Mouse (Mus musculus) midbrain, embryonic 14.5 days (tissue): Measurements from ENCODE around the gene Stx19. TPM values are rescaled to one million over a fixed set of nuclear protein-coding genes. Genes with fewer than 3 reads are reported as not detected.
A peak's percentile ranks its signal among the peaks of the same experiment; 100 is the strongest.

Experiments used
- ATAC-seq: fragments of 200-750 bp; cut with Nextera tagmentation; 2 replicates; pipeline ENCODE4 v1.8.0; 2017; ENCODE audit warnings: moderate number of reproducible peaks, moderate library complexity; ENCODE audit not compliant: low FRiP score, low TSS enrichment
- DNase-seq: peaks from one replicate; pipeline ENCODE4 v3.0.0-alpha.2; 2015
- H3K27ac ChIP-seq: fragments of 300-500 bp; sonication (generic); replicated peaks from 2 replicates; pipeline ENCODE4 v1.5.1; 2014; ENCODE audit warnings: mild to moderate bottlenecking, low read depth, low read length, moderate library complexity
- H3K27me3 ChIP-seq: fragments of 300-500 bp; sonication (generic); 2 replicates; pipeline ENCODE4 v1.6.1; 2014; ENCODE audit warnings: low read length, control low read depth, mixed read lengths; ENCODE audit not compliant: control insufficient read depth, insufficient read depth
- H3K36me3 ChIP-seq: fragments of 300-500 bp; sonication (generic); 2 replicates; pipeline ENCODE4 v1.6.1; 2014; ENCODE audit warnings: low read length, control low read depth; ENCODE audit not compliant: control insufficient read depth, insufficient read depth
- H3K4me1 ChIP-seq: fragments of 300-500 bp; sonication (generic); 2 replicates; pipeline ENCODE4 v1.6.1; 2014; ENCODE audit warnings: mild to moderate bottlenecking, antibody characterized with exemption, low read length, control low read depth; ENCODE audit not compliant: control insufficient read depth, insufficient read depth
- H3K4me2 ChIP-seq: fragments of 300-500 bp; sonication (generic); 2 replicates; pipeline ENCODE4 v1.6.1; 2014; ENCODE audit warnings: mild to moderate bottlenecking, low read length, moderate library complexity
- H3K4me3 ChIP-seq: fragments of 300-500 bp; sonication (generic); replicated peaks from 2 replicates; pipeline ENCODE4 v1.5.1; 2014; ENCODE audit warnings: low read depth, low read length
- H3K9ac ChIP-seq: fragments of 300-500 bp; sonication (generic); replicated peaks from 2 replicates; pipeline ENCODE4 v1.6.1; 2014; ENCODE audit warnings: mild to moderate bottlenecking, low read length, moderate library complexity
- H3K9me3 ChIP-seq: fragments of 300-500 bp; sonication (generic); 2 replicates; pipeline ENCODE4 v1.6.1; 2016; ENCODE audit warnings: low read length, control low read depth, mixed read lengths; ENCODE audit not compliant: control insufficient read depth
- WGBS: fragments of 180-500 bp; shearing (Covaris S2); extraction: QIAGEN DNeasy Blood & Tissue Kit; methylation state at CpG from one replicate; pipeline ENCODE4 v1.1.7; 2014; 5-methylcytosine and 5-hydroxymethylcytosine counted together
- polyA plus RNA-seq: library from polyadenylated mRNA; unstranded; fragments of >200 nt; fragmentation: Nextera tagmentation; extraction: Ambion mirVana; gene quantifications from 2 replicates; pipeline ENCODE4 v1.2.1, GENCODE M21; 2014

The Stx19 gene
- 0.20 and 0.39 TPM in 2 replicates for polyA plus RNA-seq

GRCm38 (mm10) chr16:62814491-62814890, at the start of gene Stx19:
TSS of gene Stx19 (plus strand) at chr16:62814676.
- DNase-seq (no peak), ATAC-seq (no peak)
- H3K36me3 ChIP-seq = no peaks in the 10 kb centered on the region
- H3K4me3 ChIP-seq = no peak within 1 kb of the TSS
- no peaks in the 10 kb centered on the region for H3K9me3 ChIP-seq
- H3K4me2 ChIP-seq = no peak within 1 kb of the TSS
- no peaks in the 10 kb centered on the region for H3K4me1 ChIP-seq
- H3K27ac ChIP-seq = no peak within 1 kb of the TSS
- no peaks in the 10 kb centered on the region for H3K27me3 ChIP-seq
- WGBS = 91% methylated on average over 5 of the region's 5 CpGs
- no peak within 1 kb of the TSS for H3K9ac ChIP-seq

GRCm38 (mm10) chr16:62773462-62773861, 41.0 kb upstream of the Stx19 start:
- Histone ChIP-seq H3K27me3 (no peaks in the 10 kb centered on the region), H3K36me3 (peaks cover 4% of the 10 kb centered on the region; the same call in 1 of the 2 replicates), H3K4me1 (no peaks in the 10 kb centered on the region), H3K9ac (no peak overlapping the region), H3K27ac (no peak overlapping the region), H3K4me2 (no peak overlapping the region), H3K9me3 (no peaks in the 10 kb centered on the region), H3K4me3 (no peak overlapping the region)
- peak; percentile 33 for DNase-seq
- no peak for ATAC-seq
- 78% methylated on average over 4 of the region's 4 CpGs for WGBS

- H3K27ac ChIP-seq = no peak overlapping the region
- DNase-seq = no peak
- H3K4me1 ChIP-seq = no peaks in the 10 kb centered on the region
- peak overlapping the region; percentile 20; the same call in 1 of the 2 replicates for H3K9ac ChIP-seq
- no peak overlapping the region for H3K4me3 ChIP-seq
- no peak overlapping the region for H3K4me2 ChIP-seq
- H3K9me3 ChIP-seq = no peaks in the 10 kb centered on the region
- WGBS = 63% methylated on average over 11 of the region's 11 CpGs
- H3K36me3 ChIP-seq = no peaks in the 10 kb centered on the region; the same call in 1 of the 2 replicates
- no peak for ATAC-seq
- no peaks in the 10 kb centered on the region for H3K27me3 ChIP-seq
These were observed 38.4 kb upstream of the Stx19 start for GRCm38 (mm10) chr16:62776034-62776433.

- no peaks in the 10 kb centered on the region for H3K4me1 ChIP-seq
- no peaks in the 10 kb centered on the region for H3K27me3 ChIP-seq
- H3K27ac ChIP-seq = no peak overlapping the region
- no peak overlapping the region for H3K9ac ChIP-seq
- DNase-seq = no peak
- H3K4me3 ChIP-seq = no peak overlapping the region
- no peak for ATAC-seq
- H3K36me3 ChIP-seq = no peaks in the 10 kb centered on the region
- H3K4me2 ChIP-seq = no peak overlapping the region
- 91% methylated on average over 10 of the region's 10 CpGs for whole genome bisulfite sequencing
- no peaks in the 10 kb centered on the region for H3K9me3 ChIP-seq
These were observed 36.2 kb upstream of the Stx19 start for GRCm38 (mm10) chr16:62778282-62778681.

GRCm38 (mm10) chr16:62782229-62782628, 32.2 kb upstream of the Stx19 start:
- DNase-seq (peak; percentile 15), ATAC-seq (no peak)
- Histone ChIP-seq H3K27ac (no peak overlapping the region), H3K4me2 (no peak overlapping the region), H3K9ac (no peak overlapping the region), H3K27me3 (no peaks in the 10 kb centered on the region), H3K4me1 (peaks cover 7% of the 10 kb centered on the region), H3K4me3 (no peak overlapping the region), H3K36me3 (no peaks in the 10 kb centered on the region), H3K9me3 (no peaks in the 10 kb centered on the region)
- whole genome bisulfite sequencing = 52% methylated on average over 5 of the region's 5 CpGs

GRCm38 (mm10) chr16:62786621-62787331, 27.7 kb upstream of the Stx19 start, which contains the start of gene Nsun3:
TSS of gene Nsun3 (minus strand) at chr16:62786818.
- Histone ChIP-seq H3K9me3 (no peaks in the 10 kb centered on the region), H3K4me2 (peak within 1 kb of the TSS; percentile 64), H3K27me3 (no peaks in the 10 kb centered on the region), H3K4me3 (peak within 1 kb of the TSS; percentile 79), H3K9ac (peak within 1 kb of the TSS; percentile 73), H3K27ac (peak within 1 kb of the TSS; percentile 83), H3K36me3 (no peaks in the 10 kb centered on the region), H3K4me1 (peaks cover 11% of the 10 kb centered on the region)
- peak; percentile 99 for DNase-seq
- WGBS = 4% methylated on average over 41 of the region's 41 CpGs
- peak; percentile 97 for ATAC-seq

GRCm38 (mm10) chr16:62796608-62797007, 17.9 kb upstream of the Stx19 start:
- Histone ChIP-seq H3K9ac (no peak overlapping the region), H3K4me2 (no peak overlapping the region), H3K4me3 (no peak overlapping the region), H3K36me3 (peaks cover 21% of the 10 kb centered on the region), H3K27me3 (no peaks in the 10 kb centered on the region), H3K9me3 (no peaks in the 10 kb centered on the region), H3K4me1 (no peaks in the 10 kb centered on the region), H3K27ac (no peak overlapping the region)
- ATAC-seq = no peak
- no peak for DNase-seq
- WGBS = 89% methylated on average over 1 of the region's 1 CpGs

- no peaks in the 10 kb centered on the region for H3K27me3 ChIP-seq
- 96% methylated on average over 3 of the region's 3 CpGs for WGBS
- no peak overlapping the region for H3K9ac ChIP-seq
- H3K36me3 ChIP-seq = peaks cover 29% of the 10 kb centered on the region
- ATAC-seq = no peak
- no peak for DNase-seq
- H3K27ac ChIP-seq = no peak overlapping the region
- no peaks in the 10 kb centered on the region for H3K4me1 ChIP-seq
- H3K4me3 ChIP-seq = no peak overlapping the region
- no peak overlapping the region for H3K4me2 ChIP-seq
- no peaks in the 10 kb centered on the region for H3K9me3 ChIP-seq
These were observed 15.7 kb upstream of the Stx19 start for GRCm38 (mm10) chr16:62798808-62799207.

- no peaks in the 10 kb centered on the region for H3K4me1 ChIP-seq
- H3K4me3 ChIP-seq = no peak overlapping the region
- ATAC-seq (no peak), DNase-seq (no peak)
- H3K27me3 ChIP-seq = no peaks in the 10 kb centered on the region
- WGBS = 89% methylated on average over 4 of the region's 4 CpGs
- no peak overlapping the region for H3K27ac ChIP-seq
- H3K9ac ChIP-seq = no peak overlapping the region
- no peaks in the 10 kb centered on the region for H3K9me3 ChIP-seq
- peaks cover 29% of the 10 kb centered on the region for H3K36me3 ChIP-seq
- H3K4me2 ChIP-seq = no peak overlapping the region
These were observed 15.1 kb upstream of the Stx19 start for GRCm38 (mm10) chr16:62799426-62799825.
